Mouse (Mus musculus): ENCODE results near the gene Smc3.

DNA sequence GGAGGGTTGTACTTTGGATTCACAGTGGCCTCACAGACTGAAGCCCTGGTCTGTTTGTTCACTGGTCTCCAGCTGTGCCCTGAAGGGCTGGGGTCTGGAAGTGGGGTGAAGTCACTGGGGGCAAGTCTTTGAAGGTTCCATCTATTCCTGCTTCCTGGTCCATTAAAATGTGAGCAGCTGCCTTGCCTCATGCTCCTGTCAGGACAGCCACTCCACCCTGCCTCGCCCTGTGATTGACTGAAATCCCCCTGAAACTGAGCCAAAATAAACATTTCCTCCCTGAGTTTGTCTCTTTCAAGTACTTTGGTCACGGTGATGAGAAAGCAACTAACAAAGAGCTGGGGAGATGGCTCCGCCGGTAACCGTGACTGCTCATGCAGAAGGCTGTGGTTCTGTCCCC is 49.6 kb downstream of the Smc3 start:
- TF ChIP-seq CTCF (IDR thresholded peaks at IDR 0.05; ENCODE audit: borderline replicate concordance, extremely low read depth, insufficient read depth, insufficient read length) (no peak), POLR2A (IDR thresholded peaks at IDR 0.05; ENCODE audit: borderline replicate concordance, extremely low read depth, insufficient read depth, insufficient read length, poor library complexity, severe bottlenecking) (no peak)
